Mouse (Mus musculus): ENCODE data around the gene Ccr10.

DNA sequence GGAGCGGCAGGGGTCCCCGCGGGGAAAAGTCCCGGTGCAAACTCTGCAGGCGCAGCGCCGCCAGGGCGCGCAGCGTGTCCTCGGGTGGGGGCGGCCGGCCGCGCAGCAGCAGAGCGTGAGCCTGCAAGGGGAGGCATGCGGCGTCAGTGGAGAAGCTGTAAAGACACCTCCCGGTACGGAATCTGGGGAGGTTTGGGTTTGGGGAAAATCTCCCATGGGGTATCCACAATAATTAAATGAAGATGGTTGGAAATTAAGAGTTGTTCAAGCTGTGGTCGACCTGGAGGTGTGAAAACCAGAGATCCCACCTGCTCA, 10.9 kb downstream of the Ccr10 start:
- no peak for TF ChIP-seq CTCF (IDR thresholded peaks at IDR 0.05; ENCODE audit: extremely low read depth, insufficient read depth, low read length)
- TF ChIP-seq POLR2A (IDR thresholded peaks at IDR 0.05; ENCODE audit: extremely low read depth, insufficient read depth, low read length), result no peak

Measured in cortical plate, adult 2 months (tissue).